Mouse (Mus musculus): Measurements from ENCODE around the gene Men1.

The Men1 gene

DNA sequence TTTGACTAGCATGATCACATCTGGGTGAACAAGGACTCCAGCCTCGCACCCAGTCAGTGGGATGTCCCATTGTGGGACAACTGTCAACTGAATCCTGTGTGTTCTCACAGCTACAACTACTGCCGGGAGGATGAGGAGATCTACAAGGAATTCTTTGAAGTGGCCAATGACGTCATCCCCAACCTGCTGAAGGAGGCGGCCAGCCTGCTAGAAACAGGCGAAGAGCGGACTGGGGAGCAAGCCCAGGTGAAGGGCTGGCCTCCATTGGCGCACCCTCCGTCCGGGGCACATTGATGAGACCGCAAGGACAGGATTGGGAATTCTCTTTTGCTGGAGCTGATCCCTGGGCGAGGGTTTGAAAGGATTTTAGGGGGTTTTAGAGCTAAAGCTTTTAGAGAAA, 3.9 kb downstream of the Men1 start:
- DNase-seq (ENCODE audit: inconsistent ontology term): no peak

GRCm38 (mm10) chr19:6339191-6339590, 4.4 kb downstream of the Men1 start:
- no peak for DNase-seq (ENCODE audit: inconsistent ontology term)

DNA sequence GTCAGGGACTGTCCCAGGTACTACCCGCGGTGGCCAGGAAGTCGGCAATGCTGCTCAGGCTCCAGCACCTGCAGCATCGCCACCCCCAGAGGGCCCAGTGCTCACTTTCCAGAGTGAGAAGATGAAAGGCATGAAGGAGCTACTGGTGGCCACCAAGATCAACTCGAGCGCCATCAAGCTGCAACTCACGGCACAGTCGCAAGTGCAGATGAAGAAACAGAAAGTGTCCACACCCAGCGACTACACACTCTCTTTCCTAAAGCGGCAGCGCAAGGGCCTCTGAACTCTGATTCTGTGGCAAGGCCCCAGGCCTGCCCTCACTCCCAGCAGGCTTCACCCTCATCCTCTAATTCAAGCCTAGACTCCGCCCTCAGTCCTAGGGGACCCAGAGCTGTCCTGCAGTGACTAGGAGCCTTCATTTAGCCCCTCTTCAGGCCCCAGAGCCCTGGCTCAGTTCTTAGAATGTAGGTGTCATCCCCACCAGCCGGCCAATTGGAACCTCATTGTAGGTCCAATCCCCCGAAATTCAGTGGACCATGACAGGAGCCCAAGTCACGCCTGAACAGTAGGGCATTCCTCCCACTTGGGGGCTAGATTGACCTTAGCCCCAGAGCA, 5.2 kb downstream of the Men1 start:
- DNase-seq (ENCODE audit: inconsistent ontology term): peak; percentile 19

- DNase-seq (ENCODE audit: inconsistent ontology term): peak; percentile 89
Observed at GRCm38 (mm10) chr19:6340524-6341452, 6.0 kb downstream of the Men1 start, which contains the start of gene Map4k2. Gene Map4k2 (plus strand): TSS chr19:6341135.

GRCm38 (mm10) chr19:6341453-6342077, 6.8 kb downstream of the Men1 start:
- no peak for DNase-seq (ENCODE audit: inconsistent ontology term)

DNA sequence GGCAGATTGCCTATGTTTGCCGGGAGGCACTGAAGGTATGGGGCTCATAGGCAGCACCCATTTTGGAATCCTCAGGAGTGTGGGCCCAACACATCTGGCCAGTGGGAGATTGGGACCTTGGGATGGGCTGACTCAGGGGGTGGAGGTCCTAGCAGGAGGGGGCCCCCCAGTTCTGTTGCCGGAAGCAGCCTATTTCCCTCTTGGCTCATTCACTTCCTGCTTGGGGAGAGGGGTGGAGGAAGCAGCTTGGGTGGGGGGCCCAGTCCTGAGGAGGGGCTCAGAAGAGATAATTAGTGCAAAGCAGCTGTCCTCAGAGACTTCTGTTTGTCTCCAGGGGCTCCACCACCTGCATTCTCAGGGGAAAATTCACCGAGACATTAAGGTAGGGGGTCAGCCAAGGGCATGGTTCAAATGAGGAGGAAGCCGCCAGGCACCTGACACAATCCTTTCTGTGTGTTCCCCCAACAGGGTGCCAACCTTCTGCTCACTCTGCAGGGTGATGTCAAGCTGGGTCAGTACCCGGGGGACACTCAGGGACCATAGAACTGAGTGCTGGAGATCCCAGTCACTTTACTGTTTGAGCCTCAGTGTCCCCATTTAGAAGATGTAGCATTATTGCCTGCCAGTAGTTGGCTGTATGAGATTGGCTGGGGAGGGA, 7.6 kb downstream of the Men1 start:
- no peak for DNase-seq (ENCODE audit: inconsistent ontology term)

- DNase-seq (ENCODE audit: inconsistent ontology term): no peak
Observed at GRCm38 (mm10) chr19:6343066-6343925, 8.5 kb downstream of the Men1 start.

DNA sequence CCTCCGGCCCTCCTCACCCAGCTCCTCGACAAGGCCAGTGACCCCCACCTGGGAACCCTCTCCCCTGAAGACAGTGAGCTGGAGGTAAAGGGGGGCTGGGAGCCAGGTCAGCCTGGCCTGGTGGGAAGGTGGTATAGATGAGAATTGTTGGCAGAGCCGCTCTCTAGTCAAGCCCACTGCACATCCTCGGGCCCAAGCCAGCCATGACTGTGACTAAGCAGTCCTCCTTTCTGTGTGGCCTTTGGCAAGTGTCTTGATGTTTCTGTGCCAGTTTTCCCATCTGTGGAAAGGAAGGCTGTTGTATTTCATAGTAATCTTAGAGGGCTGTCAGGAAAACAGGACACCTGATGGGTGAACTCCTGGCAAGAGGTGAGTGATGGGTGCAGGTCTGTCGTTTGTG, 9.2 kb downstream of the Men1 start:
- no peak for DNase-seq (ENCODE audit: inconsistent ontology term)

GRCm38 (mm10) chr19:6346023-6346422, 11.2 kb downstream of the Men1 start:
- no peak for DNase-seq (ENCODE audit: inconsistent ontology term)

GRCm38 (mm10) chr19:6346661-6347060, 11.9 kb downstream of the Men1 start:
- no peak for DNase-seq (ENCODE audit: inconsistent ontology term)

- no peak for DNase-seq (ENCODE audit: inconsistent ontology term)
Observed at GRCm38 (mm10) chr19:6347615-6348014, 12.8 kb downstream of the Men1 start.

DNA sequence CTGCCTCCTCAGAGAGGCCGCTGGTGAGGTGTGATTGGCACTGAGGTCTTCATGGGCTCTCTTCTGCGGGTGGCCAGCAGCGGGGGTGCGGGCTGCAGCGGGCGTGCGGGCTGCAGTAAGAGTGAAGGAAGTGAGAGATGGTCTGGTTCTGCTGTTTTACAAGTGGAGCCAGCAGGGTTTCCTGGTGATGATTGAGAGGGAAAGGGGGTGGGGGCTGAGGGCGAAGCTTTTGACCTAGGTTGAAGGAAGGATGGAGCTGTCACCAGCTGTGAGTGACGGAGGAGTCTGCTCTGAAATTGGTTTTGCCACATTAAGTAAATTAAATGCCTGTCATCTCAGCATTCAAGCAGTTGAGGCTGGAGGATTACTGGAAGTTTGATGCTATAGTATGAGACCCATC, 13.9 kb downstream of the Men1 start:
- DNase-seq (ENCODE audit: inconsistent ontology term): no peak

GRCm38 (mm10) chr19:6349215-6349983, 14.6 kb downstream of the Men1 start:
- no peak for DNase-seq (ENCODE audit: inconsistent ontology term)

DNA sequence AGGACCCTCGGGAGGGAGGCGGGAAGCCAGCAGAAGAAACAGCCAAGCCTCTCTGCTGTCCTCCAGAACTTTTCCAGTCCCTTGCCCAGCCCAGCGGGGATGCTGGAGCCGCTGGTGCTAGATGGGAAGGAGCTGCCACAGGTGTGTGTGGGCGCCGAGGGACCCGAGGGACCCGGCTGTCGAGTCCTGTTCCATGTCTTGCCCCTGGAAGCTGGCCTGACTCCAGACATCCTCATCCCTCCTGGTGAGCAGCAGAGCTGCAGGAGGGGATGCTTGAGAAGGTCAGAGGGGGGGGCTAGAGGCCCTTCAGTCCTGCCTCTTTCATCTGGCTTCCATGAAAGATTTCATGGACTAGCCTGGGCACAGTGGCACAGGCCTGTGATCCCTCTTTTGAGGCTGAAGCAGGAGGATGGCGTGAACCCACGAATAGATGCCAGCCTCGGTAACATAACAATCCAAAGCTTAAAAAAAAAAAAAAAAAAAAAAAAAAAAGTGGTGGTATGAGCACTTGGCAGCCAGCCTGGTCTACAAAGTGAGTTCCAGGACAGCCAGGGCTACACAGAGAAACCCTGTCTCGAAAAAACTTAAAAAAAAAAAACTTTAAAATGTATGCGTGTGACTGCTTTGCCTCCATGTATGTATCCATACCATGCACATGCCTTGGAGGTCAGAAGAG, 16.8 kb downstream of the Men1 start:
- DNase-seq (ENCODE audit: inconsistent ontology term): no peak

DNA sequence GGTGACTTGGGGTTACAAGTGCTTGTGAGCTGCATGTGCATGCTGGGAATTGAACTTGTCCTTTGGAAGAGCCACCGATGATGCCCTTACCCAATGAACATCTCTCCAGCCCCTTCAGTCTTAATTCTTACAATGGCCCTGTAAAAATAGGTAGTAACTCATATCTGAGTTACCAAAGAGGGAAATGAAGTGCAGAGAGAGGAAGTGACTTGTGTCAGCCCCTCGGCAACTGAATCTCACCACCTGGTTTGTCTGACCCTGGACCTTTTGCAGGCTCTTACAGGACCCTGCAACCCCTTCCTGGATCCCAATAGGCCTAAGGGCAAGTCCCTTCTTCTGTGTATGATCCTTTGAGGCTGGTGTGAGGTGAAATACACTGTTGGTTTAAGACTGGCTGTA, 17.3 kb downstream of the Men1 start:
- no peak for DNase-seq (ENCODE audit: inconsistent ontology term)

- DNase-seq (ENCODE audit: inconsistent ontology term): no peak
Observed at GRCm38 (mm10) chr19:6354030-6354429, 19.3 kb downstream of the Men1 start.

DNA sequence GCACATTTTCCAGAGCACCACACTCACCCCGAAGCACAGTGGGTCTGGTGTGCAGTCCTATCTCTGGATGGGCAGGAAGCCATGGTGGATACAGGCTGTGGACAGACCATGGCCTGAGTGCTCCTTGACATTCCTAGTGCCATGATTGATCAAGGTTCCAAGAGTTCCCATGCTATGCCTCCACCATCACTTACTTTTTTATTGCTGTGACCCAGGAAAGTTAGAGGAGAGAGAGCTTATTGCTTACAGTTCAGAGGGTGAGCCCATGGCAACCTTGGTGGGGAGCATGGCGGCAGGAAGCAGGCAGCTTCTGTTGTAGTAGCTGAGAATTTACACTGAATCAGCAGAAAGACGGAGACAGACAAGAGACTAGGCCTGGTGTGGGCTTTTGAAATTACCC, 26.5 kb downstream of the Men1 start:
- DNase-seq (ENCODE audit: inconsistent ontology term): no peak

DNA sequence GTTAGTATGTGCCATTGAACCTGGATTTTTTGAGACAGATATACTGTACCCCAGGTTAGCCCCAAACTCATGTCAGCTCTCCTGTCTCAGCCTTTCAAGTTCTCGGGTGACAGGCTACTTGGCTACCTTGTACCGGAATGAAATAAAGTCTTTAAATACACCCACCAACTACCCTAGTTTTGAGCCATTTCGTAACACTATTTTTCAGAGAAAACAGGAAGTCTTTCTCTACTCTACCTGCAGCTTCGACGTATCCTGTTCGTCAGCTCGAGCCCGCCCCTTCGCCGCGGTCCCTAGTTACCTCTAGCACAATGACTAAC, 28.3 kb downstream of the Men1 start:
- no peak for DNase-seq (ENCODE audit: inconsistent ontology term)

GRCm38 (mm10) chr19:6363411-6364240, 28.8 kb downstream of the Men1 start, which contains the start of gene Sf1:
Gene Sf1 (plus strand): TSS chr19:6363690.
- peak; percentile 100 for DNase-seq (ENCODE audit: inconsistent ontology term)

All from Muller cell, postnatal 12 days (primary cell).